Mouse (Mus musculus) liver, postnatal 0 days (tissue): Measurements from ENCODE around the gene Wasf2. TPM values are rescaled to one million over a fixed set of nuclear protein-coding genes. Genes with fewer than 3 reads are reported as not detected.

ENCODE experiments used
- ATAC-seq: fragments of 200-750 bp; cut with Nextera tagmentation; 2 replicates; pipeline ENCODE4 v1.8.0; 2017; ENCODE audit warnings: mild to moderate bottlenecking, moderate library complexity
- DNase-seq: peaks from one replicate; pipeline ENCODE4 v3.0.0-alpha.2; 2016
- H3K27ac ChIP-seq: fragments of 300-500 bp; sonication (generic); 2 replicates; pipeline ENCODE4 v1.5.1; 2014; ENCODE audit warnings: antibody characterized with exemption, moderate library complexity, mild to moderate bottlenecking, low read depth
- H3K27me3 ChIP-seq: fragments of 300-500 bp; sonication (generic); 2 replicates; pipeline ENCODE4 v1.6.1; 2014; ENCODE audit warnings: low read length, control low read depth, mixed read lengths; ENCODE audit not compliant: insufficient read depth
- H3K36me3 ChIP-seq: fragments of 300-500 bp; sonication (generic); replicated peaks from 2 replicates; pipeline ENCODE4 v1.6.1; 2014; ENCODE audit warnings: mild to moderate bottlenecking, control low read depth, low read length, moderate library complexity, mixed read lengths; ENCODE audit not compliant: insufficient read depth
- H3K4me1 ChIP-seq: fragments of 300-500 bp; sonication (generic); 2 replicates; pipeline ENCODE4 v1.6.1; 2014; ENCODE audit warnings: antibody characterized with exemption, mild to moderate bottlenecking, control low read depth; ENCODE audit not compliant: insufficient read depth
- H3K4me2 ChIP-seq: fragments of 300-500 bp; sonication (generic); 2 replicates; pipeline ENCODE4 v1.6.1; 2014; ENCODE audit warnings: low read depth, mild to moderate bottlenecking, low read length, moderate library complexity, mixed read lengths
- H3K4me3 ChIP-seq: fragments of 300-500 bp; sonication (generic); 2 replicates; pipeline ENCODE4 v1.5.1; 2014; ENCODE audit warnings: low read depth, low read length
- H3K9ac ChIP-seq: fragments of 300-500 bp; sonication (generic); replicated peaks from 2 replicates; pipeline ENCODE4 v1.6.1; 2014; ENCODE audit warnings: mild to moderate bottlenecking, moderate library complexity
- H3K9me3 ChIP-seq: fragments of 300-500 bp; sonication (generic); 2 replicates; pipeline ENCODE4 v1.6.1; 2016; ENCODE audit warnings: mild to moderate bottlenecking, control low read depth, low read length, mixed read lengths
- CTCF ChIP-seq: sonication (generic); IDR thresholded peaks from 2 replicates; pipeline ENCODE4 v1.5.1; 2016; ENCODE audit warnings: antibody characterized with exemption, low read depth
- EP300 ChIP-seq: IDR thresholded peaks from 2 replicates; pipeline ENCODE4 v1.6.1; 2016; ENCODE audit warnings: antibody characterized with exemption, low read depth, mild to moderate bottlenecking
- WGBS: fragments of 180-500 bp; shearing (Covaris S2); extraction: QIAGEN DNeasy Blood & Tissue Kit; methylation state at CpG from one replicate; pipeline ENCODE4 v1.1.7; 2014; ENCODE audit not compliant: insufficient replicate concordance; 5-methylcytosine and 5-hydroxymethylcytosine counted together
- polyA plus RNA-seq: library from polyadenylated mRNA; unstranded; fragments of >200 nt; fragmentation: Nextera tagmentation; extraction: Ambion mirVana; gene quantifications from 2 replicates; pipeline ENCODE4 v1.2.1, GENCODE M21; 2015

Gene Wasf2
- polyA plus RNA-seq, 1 experiment from 2014 or later = 43.1 TPM

DNA sequence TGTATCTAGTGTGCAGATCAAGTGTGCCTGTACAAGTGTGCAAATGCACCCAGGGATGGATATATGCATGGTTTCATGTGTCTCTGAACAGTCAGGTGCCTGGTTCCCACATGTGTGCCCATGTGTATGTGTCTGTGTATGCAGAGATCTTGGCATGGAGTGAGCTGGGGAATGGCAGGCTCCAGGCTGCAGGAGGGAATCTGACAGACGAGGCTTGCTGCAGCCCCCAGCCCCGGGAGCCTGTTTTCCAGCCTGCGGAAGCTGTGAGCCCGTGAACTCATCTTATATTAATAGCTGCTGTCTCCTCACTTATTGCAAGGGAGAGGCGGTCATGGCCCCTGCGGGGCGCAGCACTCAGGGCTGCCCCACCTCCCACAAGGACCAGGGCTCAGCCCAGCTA, 74.1 kb downstream of the Wasf2 start:
- Histone ChIP-seq H3K36me3 (no peaks in the 10 kb centered on the region), H3K4me3 (no peak overlapping the region), H3K4me1 (peaks cover 12% of the 10 kb centered on the region), H3K4me2 (no peak overlapping the region), H3K9ac (no peak overlapping the region), H3K27me3 (0 out of 2 replicates have a peak, but pooled peaks cover 7% of the 10 kb centered on the region), H3K9me3 (no peaks in the 10 kb centered on the region), H3K27ac (no peak overlapping the region)
- DNase-seq (peak; percentile 11), ATAC-seq (no peak)
- TF ChIP-seq EP300 = no peak
- no peak for TF ChIP-seq CTCF
- WGBS = 57% methylated on average over 7 of the region's 7 CpGs

DNA sequence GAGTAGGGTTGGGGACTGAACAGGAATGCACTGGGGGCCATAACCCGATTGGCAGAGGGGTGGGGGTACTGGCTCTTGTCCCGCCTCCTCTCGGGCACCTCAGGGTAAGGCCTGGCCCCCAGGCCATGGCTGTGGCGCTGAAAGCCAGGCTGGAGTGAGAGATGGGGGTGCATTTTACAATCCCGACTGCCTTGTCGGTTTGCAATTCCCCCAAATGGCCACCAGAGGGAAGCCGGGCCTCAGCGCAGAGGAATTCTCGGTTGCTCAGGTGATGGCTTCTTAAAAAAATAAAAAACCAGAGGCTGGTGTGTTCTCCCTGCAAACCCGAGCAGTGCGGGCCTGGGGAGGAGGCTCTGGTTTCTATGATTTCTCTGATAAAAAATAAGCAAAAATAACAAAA, 79.1 kb downstream of the Wasf2 start:
- no peak for ATAC-seq
- TF ChIP-seq CTCF (peak; percentile 91), EP300 (no peak)
- peak; percentile 71 for DNase-seq
- no peak overlapping the region for H3K4me2 ChIP-seq
- no peak overlapping the region for H3K27ac ChIP-seq
- H3K9ac ChIP-seq = no peak overlapping the region
- 5% methylated on average over 11 of the region's 11 CpGs for WGBS
- peaks cover 17% of the 10 kb centered on the region for H3K4me1 ChIP-seq
- no peaks in the 10 kb centered on the region for H3K9me3 ChIP-seq
- H3K36me3 ChIP-seq = no peaks in the 10 kb centered on the region
- H3K4me3 ChIP-seq = no peak overlapping the region
- peaks cover 46% of the 10 kb centered on the region for H3K27me3 ChIP-seq

DNA sequence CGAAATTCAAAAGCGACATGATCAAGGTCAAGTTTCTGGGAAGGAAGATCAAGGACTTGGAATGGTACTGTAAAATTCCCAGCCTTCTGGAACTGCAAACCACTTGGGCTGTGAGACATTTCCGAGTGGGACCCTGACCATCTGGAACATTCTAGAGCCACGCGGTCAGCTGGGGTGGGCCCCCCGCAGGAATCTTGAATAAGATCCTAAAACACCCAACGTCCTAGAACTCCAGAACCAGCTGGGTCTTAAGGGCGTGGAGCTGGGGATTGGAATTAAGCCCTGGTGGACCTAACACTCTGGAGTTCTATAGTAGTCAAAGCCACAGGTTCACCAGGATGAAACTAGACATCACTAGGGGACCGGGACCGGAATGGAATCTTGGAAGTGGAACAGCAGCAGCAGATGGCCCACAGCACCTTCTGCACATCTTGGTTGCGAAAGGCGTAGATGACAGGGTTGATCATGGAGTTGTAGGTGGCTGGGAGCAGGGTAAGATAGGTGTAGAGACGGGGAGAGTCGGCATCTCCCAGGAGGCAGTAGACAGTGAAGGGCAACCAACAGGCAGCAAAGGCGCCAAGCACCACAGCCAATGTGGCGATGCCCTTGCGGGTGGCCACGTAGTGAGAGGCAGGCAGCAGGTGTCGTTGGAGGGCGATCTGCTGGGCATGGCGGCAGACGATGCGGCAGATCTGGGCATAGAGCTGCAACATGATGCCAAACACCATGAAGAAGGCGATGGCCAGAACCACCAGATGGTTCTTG, 79.9 kb downstream of the Wasf2 start:
- Histone ChIP-seq H3K36me3 (no peaks in the 10 kb centered on the region), H3K27ac (no peak overlapping the region), H3K9ac (no peak overlapping the region), H3K9me3 (no peaks in the 10 kb centered on the region), H3K4me2 (no peak overlapping the region), H3K4me1 (peaks cover 17% of the 10 kb centered on the region), H3K4me3 (no peak overlapping the region), H3K27me3 (peaks cover 47% of the 10 kb centered on the region)
- ATAC-seq (no peak), DNase-seq (no peak)
- 87% methylated on average over 24 of the region's 24 CpGs for WGBS
- TF ChIP-seq EP300 (no peak), CTCF (no peak)

DNA sequence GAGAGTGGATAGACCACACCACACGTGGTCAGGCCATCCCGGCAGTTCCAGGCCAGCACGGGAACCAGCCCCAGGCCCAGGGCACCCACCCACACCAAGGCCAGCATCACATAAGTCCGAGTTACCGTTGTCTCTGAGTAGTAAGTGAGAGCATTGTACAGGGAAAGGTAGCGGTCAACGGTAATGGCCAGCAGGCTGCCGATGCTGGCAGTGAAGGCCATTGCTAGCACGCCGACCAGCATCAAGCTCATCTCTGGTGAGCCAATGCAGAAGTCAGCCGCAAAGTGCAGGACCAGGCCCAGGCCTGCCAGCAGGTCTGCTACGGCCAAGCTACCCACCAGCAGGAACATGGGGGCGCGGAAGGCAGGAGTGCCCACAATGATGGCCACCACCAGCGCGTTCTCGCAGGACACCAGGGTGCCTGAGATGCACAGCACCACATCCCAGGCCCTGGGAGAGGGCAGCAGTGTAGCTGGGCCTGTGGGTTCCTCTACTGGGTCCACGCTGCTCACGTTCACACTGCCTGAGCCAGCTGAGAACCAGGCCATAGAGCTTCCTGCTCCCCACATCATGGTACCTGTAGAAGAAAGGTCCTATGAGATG, 80.6 kb downstream of the Wasf2 start:
- H3K9ac ChIP-seq = no peak overlapping the region
- WGBS = 92% methylated on average over 19 of the region's 19 CpGs
- no peak overlapping the region for H3K4me3 ChIP-seq
- H3K27me3 ChIP-seq = peaks cover 47% of the 10 kb centered on the region
- ATAC-seq = no peak
- TF ChIP-seq CTCF = no peak
- TF ChIP-seq EP300 = no peak
- peaks cover 17% of the 10 kb centered on the region for H3K4me1 ChIP-seq
- no peak overlapping the region for H3K4me2 ChIP-seq
- H3K9me3 ChIP-seq = no peaks in the 10 kb centered on the region
- H3K36me3 ChIP-seq = no peaks in the 10 kb centered on the region
- no peak overlapping the region for H3K27ac ChIP-seq
- no peak for DNase-seq

DNA sequence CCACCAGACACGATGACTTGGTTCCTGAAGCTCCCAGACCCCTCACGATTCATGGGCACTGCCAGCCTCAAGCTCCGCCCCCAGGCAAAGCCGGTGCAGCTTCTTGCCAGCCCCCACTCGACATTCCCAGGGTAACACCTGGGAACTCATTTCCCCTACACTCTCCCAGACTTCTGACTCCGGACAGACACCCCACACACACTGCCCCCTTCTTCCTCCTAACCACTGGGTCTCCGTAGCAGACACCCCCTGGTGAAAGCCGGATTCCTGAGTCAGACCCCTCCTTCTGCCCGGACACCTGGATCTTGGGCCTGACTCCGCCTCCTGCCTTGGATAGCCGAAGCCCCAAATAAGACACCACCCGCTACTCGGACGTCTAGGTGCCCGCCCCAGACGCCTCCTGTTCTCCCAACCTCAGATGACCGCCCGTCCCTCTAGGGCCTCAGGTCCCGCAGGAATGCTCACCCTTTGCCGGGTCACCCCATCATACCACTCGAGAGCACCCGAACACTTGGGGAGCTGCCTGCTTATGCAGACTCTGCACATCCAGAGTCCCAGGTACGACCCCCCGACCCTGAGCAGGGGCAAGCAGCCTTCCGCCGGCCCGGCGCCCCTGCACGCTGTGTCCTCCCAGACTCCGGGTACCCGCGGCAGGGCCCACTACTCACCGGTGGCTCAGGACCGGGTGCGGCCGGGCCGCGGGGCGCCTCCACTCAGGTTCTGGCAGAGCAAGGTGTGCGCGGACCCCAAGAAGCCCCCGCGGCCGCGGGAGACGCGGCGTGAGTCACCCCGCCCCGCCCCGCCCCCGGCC, 81.7 kb downstream of the Wasf2 start, which contains the start of the genes Cd164l2 and Gpr3:
Gene Cd164l2 (plus strand): TSS at position 381 of the 811 bp plus-strand sequence.
Gene Gpr3 (minus strand): TSS at position 786 of the 811 bp plus-strand sequence.
- 4% methylated on average over 48 of the region's 52 CpGs for WGBS
- peaks cover 47% of the 10 kb centered on the region for H3K27me3 ChIP-seq
- no peaks in the 10 kb centered on the region for H3K36me3 ChIP-seq
- H3K9me3 ChIP-seq = no peaks in the 10 kb centered on the region
- H3K4me3 ChIP-seq = peak within 1 kb of the TSS; percentile 61
- DNase-seq (no peak), ATAC-seq (peak; percentile 12; the same call in 1 of the 2 replicates)
- no peak within 1 kb of the TSS for H3K27ac ChIP-seq
- no peak for TF ChIP-seq EP300
- TF ChIP-seq CTCF = no peak
- peak within 1 kb of the TSS; percentile 46; the same call in 1 of the 2 replicates for H3K9ac ChIP-seq
- peak within 1 kb of the TSS; percentile 96 for H3K4me2 ChIP-seq
- H3K4me1 ChIP-seq = peaks cover 17% of the 10 kb centered on the region
